Mouse (Mus musculus): ENCODE measurements around the gene Nmt2. TPM values are rescaled to one million over a fixed set of nuclear protein-coding genes. Genes with fewer than 3 reads are reported as not detected.
A peak's percentile ranks its signal among the peaks of the same experiment; 100 is the strongest.

Gene Nmt2
- total RNA-seq, 2 experiments from 2014 or later: 77.6 to 85.1 TPM

DNA sequence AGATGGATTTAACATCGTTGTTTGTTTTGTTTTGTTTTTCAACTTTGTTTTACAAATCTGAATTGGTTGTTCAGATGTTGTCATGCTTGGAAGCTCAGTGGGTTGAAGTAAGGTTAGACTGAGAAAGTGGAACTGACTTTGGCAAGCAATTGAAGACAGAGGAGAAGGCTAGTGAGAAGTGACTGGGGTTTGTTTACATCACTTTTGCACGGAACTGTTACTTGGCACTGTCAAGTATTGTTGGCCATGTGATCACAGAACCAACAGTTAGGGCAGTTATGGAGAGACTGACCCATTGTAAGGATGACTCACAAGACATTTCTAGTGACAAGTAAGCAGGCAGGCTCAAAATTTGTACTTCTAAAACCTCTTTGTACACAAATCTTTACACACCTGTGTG is 39.1 kb downstream of the Nmt2 start:
- no peak for DNase-seq (ENCODE audit: extremely low spot score in 1 of 2, low spot score in 2 of 2)
- intact Hi-C loops (cut with DNase I): no loop called here

DNA sequence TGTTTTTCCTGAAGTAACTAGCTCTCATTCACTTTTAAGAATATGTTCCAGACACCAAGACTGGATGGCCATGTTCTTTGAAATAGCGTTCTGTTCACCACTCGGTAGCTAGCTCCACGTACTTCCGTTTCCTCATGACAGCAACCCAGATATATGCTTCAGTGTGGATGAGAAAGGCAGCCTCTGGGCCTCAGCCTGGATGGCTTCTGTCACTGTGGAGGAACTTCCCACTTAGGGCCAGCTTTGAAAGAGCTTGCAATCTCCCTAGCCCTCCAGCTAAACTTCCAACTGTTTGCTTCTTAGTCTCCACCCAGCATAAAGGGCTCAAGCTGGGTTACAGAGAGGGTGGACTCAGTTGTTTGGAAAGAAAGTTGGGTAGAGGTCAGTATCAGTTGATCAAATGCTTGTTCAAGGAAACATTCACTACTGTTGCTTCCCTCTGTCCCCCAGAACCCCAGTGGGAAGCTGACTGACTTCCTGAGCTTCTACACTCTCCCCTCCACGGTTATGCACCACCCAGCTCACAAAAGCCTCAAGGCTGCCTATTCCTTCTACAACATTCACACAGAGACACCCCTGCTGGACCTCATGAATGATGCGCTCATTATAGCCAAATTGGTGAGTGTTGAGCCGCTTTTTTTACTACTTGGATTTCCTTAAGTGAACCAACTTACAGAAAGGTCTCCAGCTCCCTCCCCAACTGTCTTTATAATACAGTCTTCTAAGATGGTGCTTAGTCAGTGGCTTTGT is 40.5 kb downstream of the Nmt2 start:
- no peak for DNase-seq (ENCODE audit: extremely low spot score in 1 of 2, low spot score in 2 of 2)
- intact Hi-C loops (cut with DNase I): no loop called here

DNA sequence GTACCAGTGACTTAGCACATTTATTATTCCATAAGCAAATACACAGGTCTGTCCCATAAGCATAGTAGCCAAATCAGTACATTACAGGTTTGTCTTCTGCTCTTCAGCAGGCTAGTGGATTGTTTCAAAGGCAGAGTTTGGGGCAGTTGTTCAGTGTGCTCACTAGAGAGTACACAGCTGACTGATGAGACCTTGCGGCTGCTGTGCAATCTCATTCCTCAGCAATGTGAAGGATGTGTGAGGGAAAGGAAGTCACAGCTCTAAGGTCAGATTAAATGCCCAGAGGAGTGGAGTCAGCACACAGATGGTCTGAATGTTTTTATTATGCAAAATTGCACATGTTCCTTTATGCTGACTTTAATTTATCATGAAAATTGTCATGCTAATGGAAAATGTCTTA is 42.5 kb downstream of the Nmt2 start:
- no peak for DNase-seq (ENCODE audit: extremely low spot score in 1 of 2, low spot score in 2 of 2)
- intact Hi-C loops (cut with DNase I): no loop called here

DNA sequence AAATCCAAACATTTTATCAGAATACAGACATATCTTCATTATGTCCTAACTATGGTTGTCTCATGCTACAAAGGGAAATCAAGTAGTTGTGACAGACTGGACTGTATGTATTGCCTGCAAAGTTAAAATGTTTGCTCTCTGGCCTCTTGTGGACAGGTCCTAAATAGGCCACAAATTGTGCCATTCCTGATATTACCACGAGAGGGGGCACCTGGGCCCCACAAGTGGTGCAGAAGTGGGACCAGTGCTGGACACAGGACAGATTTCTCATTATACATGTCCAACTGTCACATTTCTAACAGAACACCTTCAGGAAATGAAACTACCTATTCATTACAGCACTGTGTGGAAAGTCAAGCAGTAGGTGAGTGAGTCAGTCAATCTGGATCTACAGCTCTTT is 43.3 kb downstream of the Nmt2 start:
- intact Hi-C loops (cut with DNase I): no loop called here
- peak in 1 of 2 experiments; percentile 57 for DNase-seq (ENCODE audit: extremely low spot score in 1 of 2, low spot score in 2 of 2)

DNA sequence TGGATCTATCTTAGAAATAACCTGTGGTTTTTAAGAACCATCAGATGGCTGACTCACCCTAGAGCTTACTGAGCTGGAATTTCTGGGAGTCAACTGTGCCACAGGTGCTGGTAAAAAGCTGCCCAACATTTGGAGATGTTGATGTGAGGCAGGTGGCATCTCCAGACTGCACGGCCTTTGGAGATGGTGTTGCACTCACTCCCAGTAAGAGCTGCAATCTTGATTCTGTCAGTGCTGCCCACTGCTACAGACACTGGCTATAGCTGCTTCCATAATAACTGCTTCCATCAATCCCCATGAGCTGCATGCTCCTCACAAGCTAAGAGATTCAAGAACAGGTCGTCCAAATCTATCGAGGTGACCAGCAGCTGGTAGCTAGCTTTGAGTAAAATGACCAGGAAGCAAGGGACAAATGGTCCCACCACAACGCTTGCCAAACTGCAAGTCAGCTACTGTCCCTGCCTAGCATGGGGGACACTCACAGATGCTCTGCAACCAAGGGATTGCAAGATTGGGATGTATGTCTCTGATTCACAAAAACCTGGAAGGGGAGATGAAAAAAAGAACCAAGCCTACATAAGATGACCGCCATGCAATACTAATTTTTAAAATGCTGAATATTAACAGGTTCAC is 47.2 kb downstream of the Nmt2 start:
- intact Hi-C loops (cut with DNase I): no loop called here
- no peak for DNase-seq (ENCODE audit: extremely low spot score in 1 of 2, low spot score in 2 of 2)

DNA sequence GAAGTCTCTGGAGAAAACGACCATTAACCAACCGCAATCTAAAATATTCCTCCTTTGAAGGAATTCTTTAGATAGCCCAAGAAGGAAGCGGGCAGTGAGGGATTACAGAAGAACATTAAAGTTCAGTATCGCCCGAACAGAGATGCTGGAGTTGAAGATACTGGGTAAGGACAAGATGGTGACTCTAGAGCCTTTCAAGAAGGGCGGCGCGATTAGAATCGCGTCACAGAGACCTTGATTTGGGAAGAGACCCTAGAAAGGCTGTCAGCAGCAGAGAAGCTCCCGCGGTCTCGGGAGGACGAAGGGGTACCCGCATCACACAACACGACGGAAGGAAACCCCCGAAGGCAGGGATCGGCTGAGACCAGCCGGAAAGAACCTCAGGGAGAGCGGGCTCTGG is 48.0 kb downstream of the Nmt2 start:
- no peak for DNase-seq (ENCODE audit: extremely low spot score in 1 of 2, low spot score in 2 of 2)
- intact Hi-C loops (cut with DNase I): loop anchor here (2.0 kb wide), 1 partner anchor 213 kb away; no protein-coding TSS in a partner anchor

DNA sequence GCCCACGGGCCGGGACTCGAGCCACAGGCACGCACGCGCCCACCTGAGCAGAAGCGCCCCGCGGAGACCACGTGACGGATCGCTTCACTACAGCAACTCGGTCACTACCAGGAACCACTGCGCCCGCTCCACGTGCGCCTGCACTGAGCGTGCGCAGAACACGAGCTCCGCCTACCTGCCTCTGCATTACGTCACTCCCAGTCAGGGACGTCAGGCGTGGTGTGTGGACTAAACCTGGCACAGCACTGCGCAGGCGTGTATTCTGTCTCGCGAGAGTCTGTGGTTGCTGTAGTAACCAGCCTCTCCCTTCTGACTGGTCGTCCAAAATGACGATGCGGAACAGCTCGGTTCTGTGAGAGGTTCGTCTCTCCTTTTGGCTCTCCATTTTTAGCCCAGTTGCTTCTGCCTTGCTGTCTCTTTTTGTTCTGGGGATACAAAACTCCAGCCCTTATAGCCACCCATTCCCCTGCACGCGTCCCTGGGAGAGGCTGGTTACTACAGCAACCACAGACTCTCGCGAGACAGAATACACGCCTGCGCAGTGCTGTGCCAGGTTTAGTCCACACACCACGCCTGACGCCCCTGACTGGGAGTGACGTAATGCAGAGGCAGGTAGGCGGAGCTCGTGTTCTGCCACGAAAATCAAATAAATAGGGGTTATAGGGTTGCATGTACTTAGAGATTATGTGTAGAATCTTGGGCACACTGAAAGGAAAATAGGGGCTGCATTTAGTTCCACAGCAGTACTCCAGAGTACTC is 48.7 kb downstream of the Nmt2 start, which contains the start of gene Rpp38:
Gene Rpp38, minus strand, starts transcription at position 160 of the 759 bp plus-strand sequence.
- DNase-seq (ENCODE audit: extremely low spot score in 1 of 2, low spot score in 2 of 2): peak; percentile 97 to 99
- intact Hi-C loops (cut with DNase I): loop anchor here (2.0 kb wide), 1 partner anchor 214 kb away; no protein-coding TSS in a partner anchor

DNA sequence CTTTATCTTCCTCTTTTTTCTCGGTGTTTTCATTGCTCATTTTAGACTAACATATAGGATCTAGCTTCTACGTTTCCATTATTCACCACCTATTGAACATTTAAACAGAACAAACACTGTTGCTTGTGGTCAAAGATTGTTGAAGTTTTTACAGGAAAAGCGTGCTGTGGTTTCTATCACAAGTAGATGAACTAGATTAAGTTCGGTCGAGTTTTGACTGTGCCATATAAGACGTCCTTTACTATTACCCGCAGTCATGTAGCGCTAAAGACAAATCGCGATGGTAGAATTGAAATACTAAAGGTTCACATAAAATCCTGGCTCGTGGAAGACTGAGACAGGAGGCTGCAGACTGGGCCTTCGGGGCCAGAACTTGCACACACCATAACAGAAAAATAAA is 49.7 kb downstream of the Nmt2 start:
- no peak for DNase-seq (ENCODE audit: extremely low spot score in 1 of 2, low spot score in 2 of 2)
- intact Hi-C loops (cut with DNase I): loop anchor here (2.0 kb wide), 1 partner anchor 215 kb away; no protein-coding TSS in a partner anchor

DNA sequence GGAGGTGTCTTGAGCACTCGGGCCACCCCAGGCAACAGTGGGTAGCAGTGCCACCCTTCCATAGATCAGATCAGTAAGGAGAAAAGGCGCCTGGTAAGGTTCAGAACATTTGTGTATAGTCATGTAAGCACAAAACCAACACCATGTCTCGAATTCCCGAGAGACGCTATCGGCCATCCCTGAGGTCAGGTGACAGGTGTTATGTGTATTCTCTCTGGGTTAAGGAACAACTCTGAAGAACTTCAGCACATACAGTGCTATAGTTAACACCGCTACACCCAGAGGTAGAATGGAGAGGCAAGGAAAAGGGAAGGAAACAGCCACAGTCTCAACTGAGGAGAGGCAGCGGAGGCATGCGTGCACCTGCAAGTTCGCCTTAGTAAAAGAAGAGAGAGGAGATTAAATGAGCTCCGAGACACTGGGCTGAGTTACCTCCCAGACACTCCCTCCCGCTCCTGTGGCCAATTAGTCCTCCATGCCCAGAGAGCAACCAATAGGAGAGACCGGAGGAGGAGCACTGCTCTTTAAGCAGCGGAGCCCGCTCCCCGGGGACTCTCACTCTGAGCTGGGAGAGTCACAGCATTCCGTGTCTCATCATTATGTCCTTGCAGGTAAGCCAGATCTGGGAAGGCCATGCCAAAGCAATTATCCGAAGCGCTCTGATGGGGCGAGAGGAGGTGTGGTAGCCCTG is 51.7 kb downstream of the Nmt2 start, which contains the start of gene Acbd7:
Gene Acbd7, plus strand, starts transcription at position 558 of the 691 bp plus-strand sequence.
- intact Hi-C loops (cut with DNase I): no loop called here
- peak; percentile 72 to 74 for DNase-seq (ENCODE audit: extremely low spot score in 1 of 2, low spot score in 2 of 2)

DNA sequence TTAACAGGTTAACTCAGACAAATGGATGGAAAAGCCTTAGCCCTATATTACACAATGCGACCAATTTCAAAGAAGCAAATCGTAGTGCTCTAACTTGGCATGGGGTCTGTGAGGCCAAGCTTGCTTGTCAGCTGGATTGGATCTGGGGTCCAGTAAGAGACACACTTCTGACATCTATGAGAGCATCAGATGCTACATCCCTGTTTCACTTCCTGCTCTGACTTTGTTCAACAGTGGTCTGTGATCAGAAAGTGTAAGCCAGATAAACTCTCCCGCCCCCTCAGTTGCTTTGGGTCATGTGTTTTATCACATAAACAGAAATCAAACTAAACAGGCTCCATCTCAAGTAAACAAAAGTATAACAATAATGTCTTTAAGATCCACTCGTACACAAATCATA is 64.4 kb downstream of the Nmt2 start:
- DNase-seq (ENCODE audit: extremely low spot score in 1 of 2, low spot score in 2 of 2): no peak
- intact Hi-C loops (cut with DNase I): loop anchor here (5.0 to 10.0 kb wide), 2 partner anchors 64 to 446 kb away; no protein-coding TSS in a partner anchor

DNA sequence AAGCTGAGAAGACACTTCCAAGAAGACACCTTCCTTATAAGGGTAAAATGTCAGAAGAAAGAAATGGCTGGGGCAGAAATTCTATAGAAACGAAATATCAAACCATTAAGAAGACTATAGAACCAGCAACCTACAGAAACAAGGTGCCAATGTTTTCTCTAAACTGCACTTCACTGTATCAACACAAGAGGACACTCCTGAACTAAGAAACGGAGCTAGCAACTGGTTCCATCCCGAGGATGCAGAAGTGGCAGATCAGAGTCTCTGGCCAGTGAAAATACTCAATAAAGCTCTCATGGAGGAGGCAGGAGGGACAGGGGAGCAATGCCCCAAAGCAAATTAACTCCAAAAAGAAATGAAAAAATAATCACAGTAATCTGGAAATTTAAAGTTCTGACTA is 64.9 kb downstream of the Nmt2 start:
- DNase-seq (ENCODE audit: extremely low spot score in 1 of 2, low spot score in 2 of 2): no peak
- intact Hi-C loops (cut with DNase I): loop anchor here (5.0 to 10.0 kb wide), 2 partner anchors 63 to 446 kb away; no protein-coding TSS in a partner anchor

DNA sequence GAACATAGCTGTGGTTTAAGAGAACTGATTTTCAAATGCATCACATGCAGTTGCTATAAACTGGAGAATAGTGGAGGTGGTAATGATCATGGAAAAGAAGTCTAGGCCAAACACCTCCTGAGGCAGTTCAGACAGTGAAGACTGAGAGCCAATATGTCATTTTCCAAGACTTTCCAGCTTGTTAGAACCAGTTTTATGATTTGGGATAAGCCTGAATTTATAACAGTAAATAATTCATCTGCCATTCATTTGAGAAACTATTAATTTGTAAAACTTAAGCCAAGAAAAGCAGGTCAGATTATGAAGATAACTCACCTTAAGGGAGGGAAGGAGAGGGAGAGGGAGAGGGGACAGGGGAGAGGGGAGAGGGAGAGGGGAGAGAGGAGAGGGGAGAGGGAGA is 69.1 kb downstream of the Nmt2 start:
- intact Hi-C loops (cut with DNase I): no loop called here
- DNase-seq (ENCODE audit: extremely low spot score in 1 of 2, low spot score in 2 of 2): no peak

DNA sequence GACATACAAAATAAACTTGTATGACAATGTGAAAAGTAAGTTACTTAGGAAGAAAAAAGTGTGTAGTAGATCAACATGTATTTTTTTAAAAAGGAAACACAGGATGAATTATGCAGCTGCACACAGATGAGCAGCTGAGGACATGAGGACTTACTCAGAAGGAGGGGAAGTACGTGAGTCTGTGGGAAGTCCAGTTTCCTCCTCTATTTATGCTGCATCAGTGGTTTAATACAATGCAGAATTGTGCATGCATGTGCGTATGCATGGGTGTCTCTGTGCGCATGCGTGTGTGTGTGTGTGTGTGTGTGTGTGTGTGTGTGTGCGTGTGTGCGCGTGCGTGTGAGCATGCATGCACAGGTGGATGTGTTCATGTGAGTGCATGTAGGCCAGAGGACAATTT is 71.8 kb downstream of the Nmt2 start:
- DNase-seq (ENCODE audit: extremely low spot score in 1 of 2, low spot score in 2 of 2): no peak
- intact Hi-C loops (cut with DNase I): no loop called here

DNA sequence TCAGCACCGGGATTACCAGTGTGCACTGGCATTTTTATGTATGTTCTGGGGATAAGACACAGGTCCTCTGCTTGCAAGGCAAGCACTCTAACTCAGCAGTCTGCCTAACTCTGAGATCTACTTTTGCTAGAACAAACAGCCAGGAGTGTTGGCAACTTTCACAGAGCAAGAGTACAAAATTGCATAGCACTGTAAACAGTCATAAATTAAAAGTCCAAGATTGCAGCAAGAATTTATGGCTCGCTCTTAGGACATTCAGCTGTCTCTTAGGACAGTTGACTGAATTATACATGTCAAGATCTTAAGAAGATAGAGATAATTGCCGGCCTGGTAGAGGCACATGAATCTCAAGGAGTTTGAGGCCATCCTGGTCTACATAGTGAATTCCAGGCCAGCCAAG is 72.3 kb downstream of the Nmt2 start:
- no peak for DNase-seq (ENCODE audit: extremely low spot score in 1 of 2, low spot score in 2 of 2)
- intact Hi-C loops (cut with DNase I): no loop called here

DNA sequence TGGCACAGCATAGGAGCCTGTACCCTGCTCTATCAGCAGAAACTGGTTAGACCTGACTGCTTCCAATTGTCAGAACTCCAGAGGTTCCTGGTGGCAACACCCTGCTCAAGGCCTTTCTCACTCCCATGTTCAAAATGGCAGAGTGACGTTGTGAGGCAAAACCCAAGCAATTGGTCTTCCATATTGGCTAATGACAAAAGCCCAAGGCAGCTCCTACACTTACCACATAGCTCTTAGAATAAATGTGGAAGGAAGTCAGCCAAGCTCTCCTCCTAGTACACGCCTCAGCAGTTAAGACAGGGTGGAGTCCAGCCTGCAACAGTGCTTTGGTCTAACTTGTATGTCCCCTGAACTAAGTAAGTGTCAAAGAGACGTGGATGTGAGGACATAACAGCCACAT is 73.9 kb downstream of the Nmt2 start:
- intact Hi-C loops (cut with DNase I): no loop called here
- no peak for DNase-seq (ENCODE audit: extremely low spot score in 1 of 2, low spot score in 2 of 2)

DNA sequence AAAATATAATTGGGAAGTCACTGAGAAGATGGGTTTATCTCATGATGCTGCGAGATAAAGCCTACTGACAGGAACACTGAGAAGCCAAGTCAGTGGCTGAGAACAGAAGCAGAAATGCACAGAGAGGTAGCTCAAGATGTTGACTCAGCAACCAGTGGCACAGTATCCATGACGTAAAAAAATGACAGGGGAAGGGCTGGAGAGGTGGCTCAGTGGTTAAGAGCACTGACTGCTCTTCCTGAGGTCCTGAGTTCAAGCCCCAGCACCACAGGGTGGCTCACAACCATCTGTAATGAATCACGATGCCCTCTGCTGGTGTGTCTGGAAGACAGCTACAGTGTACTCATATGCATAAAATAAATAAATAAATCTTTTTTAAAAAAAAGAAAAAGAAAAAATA is 77.1 kb downstream of the Nmt2 start:
- no peak for DNase-seq (ENCODE audit: extremely low spot score in 1 of 2, low spot score in 2 of 2)
- intact Hi-C loops (cut with DNase I): no loop called here

DNA sequence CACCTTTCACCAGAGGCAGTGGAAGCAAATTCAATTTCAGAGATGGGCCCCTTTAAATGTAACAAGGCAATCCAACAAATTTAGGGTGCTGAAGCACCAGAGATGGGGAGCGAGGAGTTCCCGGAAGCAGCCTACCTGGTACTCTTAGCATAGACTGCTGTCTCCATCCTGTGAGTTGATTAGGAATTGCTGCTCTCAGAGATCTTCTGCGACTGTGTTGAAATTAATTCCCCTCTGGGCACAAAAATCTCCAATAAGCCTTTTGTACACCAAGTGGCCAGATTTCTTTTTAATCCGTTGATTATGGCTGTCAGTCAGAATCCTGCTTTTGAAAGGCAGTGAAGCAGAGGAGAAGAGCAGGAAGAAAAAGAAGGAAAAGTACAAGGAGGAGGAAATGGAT is 81.1 kb downstream of the Nmt2 start:
- intact Hi-C loops (cut with DNase I): no loop called here
- DNase-seq (ENCODE audit: extremely low spot score in 1 of 2, low spot score in 2 of 2): no peak

All from left cerebral cortex, postnatal 10 days (tissue).